Comparison of ENCODE assay signal across 7 mouse cellular contexts in the genomic region with DNA sequence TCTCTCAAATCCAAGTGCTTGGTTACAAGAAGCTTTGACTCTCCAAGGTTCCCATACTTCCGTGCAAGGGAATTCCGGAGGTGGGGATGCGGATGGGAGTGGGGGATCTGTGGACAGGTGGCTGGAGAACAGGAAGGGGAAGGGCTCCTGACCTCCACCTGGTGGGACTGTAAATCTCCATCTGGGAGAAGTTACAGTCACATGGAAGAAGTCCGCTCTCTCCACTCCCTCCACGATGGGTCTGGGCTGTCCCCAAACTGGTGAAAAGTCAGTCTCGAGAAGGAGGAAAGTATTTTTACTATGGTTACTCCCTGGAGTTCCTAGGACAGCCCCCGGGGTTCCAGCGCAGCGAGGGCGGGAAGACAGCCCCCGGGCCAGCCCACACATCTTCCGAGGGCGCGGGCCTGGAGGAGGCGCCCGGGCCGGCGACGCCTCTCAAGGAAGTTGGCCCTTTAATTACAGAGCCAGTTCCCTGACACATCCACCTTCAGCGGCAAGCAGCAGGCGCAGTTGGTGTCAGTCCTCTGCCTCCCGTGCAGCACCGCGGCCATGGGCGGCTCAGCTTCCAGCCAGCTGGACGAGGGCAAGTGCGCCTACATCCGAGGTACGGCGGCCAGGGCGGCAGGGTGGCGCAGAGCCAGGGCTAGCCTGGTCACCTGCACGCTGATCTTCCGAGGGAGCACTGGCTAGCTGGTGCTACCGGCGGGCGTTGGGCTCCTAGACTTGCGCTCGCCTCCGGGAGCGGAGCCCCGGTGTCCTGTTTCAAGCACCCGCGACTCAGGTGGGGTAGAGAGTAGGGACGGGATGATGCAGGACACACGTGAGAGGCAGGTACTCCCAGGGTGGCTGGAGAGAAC. TPM values are rescaled to one million over a fixed set of nuclear protein-coding genes. Genes with fewer than 3 reads are reported as not detected.
DNase-seq lines count a peak whose midpoint lies in the region; ATAC-seq and TF ChIP-seq lines count a peak whose summit lies in the region.

TSS of gene Fam129a (plus strand) at position 206 of the 857 bp plus-strand sequence.

- H3K36me3 ChIP-seq in liver, adult 2 months (ENCODE audit: control insufficient read depth, insufficient read depth, low read length) = no peaks in the 10 kb centered on the region
- no peaks in the 10 kb centered on the region for H3K36me3 ChIP-seq in midbrain, embryonic 16.5 days (ENCODE audit: control insufficient read depth, insufficient read depth, low read length)
- no peaks in the 10 kb centered on the region for H3K36me3 ChIP-seq in stomach, embryonic 16.5 days (ENCODE audit: control insufficient read depth, insufficient read depth, low read length)

- H3K9ac ChIP-seq in liver, adult 2 months (ENCODE audit: low read depth, low read length) = peak within 1 kb of the TSS; percentile 52
- H3K9ac ChIP-seq in midbrain, embryonic 16.5 days (ENCODE audit: low read depth, low read length) = peak within 1 kb of the TSS; percentile 59
- H3K9ac ChIP-seq in stomach, embryonic 16.5 days (ENCODE audit: low read length) = peak within 1 kb of the TSS; percentile 81

- peak; percentile 84 for ATAC-seq in common myeloid progenitor, adult 5-6 weeks (replicated peaks; ENCODE audit: low read depth, poor library complexity, severe bottlenecking)
- peak; percentile 56; the same call in 1 of the 2 replicates for ATAC-seq in midbrain, embryonic 16.5 days
- ATAC-seq in stomach, embryonic 16.5 days (ENCODE audit: insufficient read depth, low FRiP score) = peak; percentile 83

- peak; percentile 78 for DNase-seq in ZHBTc4 (ENCODE audit: low read depth, low spot score)
- peak; percentile 65 to 67 for DNase-seq in gastrocnemius, postnatal 36 days
- peak; percentile 82 for DNase-seq in induced T-regulatory cell, adult 2 months (ENCODE audit: low read depth)
- no peak for DNase-seq in liver, adult 2 months (ENCODE audit: extremely low read depth, low read depth, low spot score)

- peak within 1 kb of the TSS; percentile 92 for H3K4me2 ChIP-seq in midbrain, embryonic 16.5 days (ENCODE audit: low read length)
- H3K4me2 ChIP-seq in stomach, embryonic 16.5 days (ENCODE audit: low read depth, low read length) = peak within 1 kb of the TSS; percentile 94

- TF ChIP-seq CTCF in liver, adult 2 months (IDR thresholded peaks at IDR 0.05; ENCODE audit: low read depth, low read length) = no peak

- no peak for TF ChIP-seq POLR2A in liver, adult 2 months (IDR thresholded peaks at IDR 0.05; ENCODE audit: extremely low read depth, insufficient read depth, low read length)

- no peak within 1 kb of the TSS for H3K27ac ChIP-seq in liver, adult 2 months (replicated peaks; ENCODE audit: insufficient read depth, low read depth, low read length)
- H3K27ac ChIP-seq in midbrain, embryonic 16.5 days (ENCODE audit: low read length) = no peak within 1 kb of the TSS
- H3K27ac ChIP-seq in stomach, embryonic 16.5 days (ENCODE audit: low read length) = peak within 1 kb of the TSS; percentile 73; the same call in 1 of the 2 replicates

- WGBS in liver, adult 2 months = 10% methylated on average over 46 of the region's 46 CpGs
- 5% methylated on average over 45 of the region's 46 CpGs for WGBS in midbrain, embryonic 16.5 days
- WGBS in stomach, embryonic 16.5 days = 4% methylated on average over 46 of the region's 46 CpGs

- H3K4me3 ChIP-seq in liver, adult 2 months (ENCODE audit: insufficient read depth, low read depth, low read length) = peak within 1 kb of the TSS; percentile 69
- peak within 1 kb of the TSS; percentile 44 for H3K4me3 ChIP-seq in midbrain, embryonic 16.5 days (ENCODE audit: low read depth, low read length)
- peak within 1 kb of the TSS; percentile 71 for H3K4me3 ChIP-seq in stomach, embryonic 16.5 days (replicated peaks; ENCODE audit: low read length)

- intact Hi-C loops in gastrocnemius, postnatal 36 days (cut with DNase I) = no loop called here

- H3K9me3 ChIP-seq in midbrain, embryonic 16.5 days (replicated peaks; ENCODE audit: control insufficient read depth, low read length, poor library complexity, severe bottlenecking) = no peaks in the 10 kb centered on the region
- H3K9me3 ChIP-seq in stomach, embryonic 16.5 days (replicated peaks; ENCODE audit: control insufficient read depth, low read length) = no peaks in the 10 kb centered on the region

- no peaks in the 10 kb centered on the region for H3K4me1 ChIP-seq in liver, adult 2 months (ENCODE audit: control insufficient read depth, insufficient read depth, low read length)
- H3K4me1 ChIP-seq in midbrain, embryonic 16.5 days (ENCODE audit: control insufficient read depth, insufficient read depth, low read length) = peaks cover 8% of the 10 kb centered on the region; the same call in 1 of the 2 replicates
- peaks cover 8% of the 10 kb centered on the region; the same call in 1 of the 2 replicates for H3K4me1 ChIP-seq in stomach, embryonic 16.5 days (ENCODE audit: control insufficient read depth, insufficient read depth, low read length)

- no peaks in the 10 kb centered on the region for H3K79me2 ChIP-seq in liver, adult 2 months (ENCODE audit: control insufficient read depth, insufficient read depth, low read length)

- H3K27me3 ChIP-seq in liver, adult 2 months (ENCODE audit: control insufficient read depth, insufficient read depth, low read length) = no peaks in the 10 kb centered on the region
- peaks cover 27% of the 10 kb centered on the region for H3K27me3 ChIP-seq in midbrain, embryonic 16.5 days (ENCODE audit: control insufficient read depth, insufficient read depth, low read depth, low read length)
- no peaks in the 10 kb centered on the region; the same call in 1 of the 2 replicates for H3K27me3 ChIP-seq in stomach, embryonic 16.5 days (ENCODE audit: control insufficient read depth, insufficient read depth, low read length)

RNA-seq across cellular contexts. Expression of gene Fam129a, which starts in this region (rescaled TPM):
- total RNA-seq in common myeloid progenitor, adult 5-6 weeks (2017) = 7.9 and 13.9 TPM in 2 replicates
- total RNA-seq in gastrocnemius, postnatal 36 days (2021) = 10 to 100 TPM in 1 of 2 experiments, 1 to 10 TPM in 1; 9.5 to 10.4 TPM
- 3.1 and 4.0 TPM in 2 replicates for total RNA-seq in liver, adult 2 months (2014; rRNA removed)
- polyA plus RNA-seq in liver, adult 2 months (2012; rRNA removed) = 0.37 and 0.61 TPM in 2 replicates
- polyA plus RNA-seq in midbrain, embryonic 16.5 days (2015; fragmentation: Nextera tagmentation; extraction: Ambion mirVana) = 0.70 and 1.0 TPM in 2 replicates
- 22.7 and 25.0 TPM in 2 replicates for polyA plus RNA-seq in stomach, embryonic 16.5 days (2015; fragmentation: Nextera tagmentation; extraction: Ambion mirVana)

Comparison
In these comparisons a context has a peak if more than half of its experiments do, and no peak if none do; other contexts are left out.
1. RNA of gene Fam129a (polyA plus RNA-seq): 22.7 to 25.0 TPM in stomach, embryonic 16.5 days; 0.70 to 1.0 TPM in midbrain, embryonic 16.5 days and 0.37 to 0.61 TPM in liver, adult 2 months; every median in the first group is over 10 times any median in the second.
2. Peak in every context shown above with its lines, with median percentiles within 50 percentile points of each other: ATAC-seq, H3K4me3 ChIP-seq and H3K9ac ChIP-seq.